Mouse (Mus musculus) ES-E14 (cell line): Measurements from ENCODE around the gene Svop. TPM values are rescaled to one million over a fixed set of nuclear protein-coding genes. Genes with fewer than 3 reads are reported as not detected.

ENCODE experiments used
- DNase-seq: peaks from one replicate; pipeline ENCODE4 v3.0.0-alpha.2; 2013; ENCODE audit warnings: low read depth, low spot score
- H3K27ac ChIP-seq: 2 replicates; pipeline ENCODE4 v1.5.1; 2012; ENCODE audit warnings: low read depth, mild to moderate bottlenecking, low read length, moderate library complexity, mixed read lengths; ENCODE audit not compliant: poor library complexity, insufficient read depth, severe bottlenecking
- H3K36me3 ChIP-seq: 2 replicates; pipeline ENCODE4 v1.6.1; 2012; ENCODE audit warnings: mild to moderate bottlenecking, low read length, moderate library complexity, mixed read lengths; ENCODE audit not compliant: control insufficient read depth, poor library complexity, insufficient read depth, severe bottlenecking
- H3K4me1 ChIP-seq, 2 experiments: fragments of 150-350 bp in 1 of 2; sonication (generic) in 1 of 2; 2 replicates each; pipeline ENCODE4 v1.6.1; 2012; ENCODE audit warnings: low read length in 2 of 2, mild to moderate bottlenecking in 1 of 2, mixed read lengths in 1 of 2; ENCODE audit not compliant: control insufficient read depth in 2 of 2, insufficient read depth in 2 of 2, poor library complexity in 1 of 2
- H3K4me3 ChIP-seq, 2 experiments: fragments of 150-350 bp in 1 of 2; sonication (generic) in 1 of 2; 2 replicates each; pipeline ENCODE4 v1.5.1; 2012; ENCODE audit warnings: low read length in 2 of 2, low read depth in 1 of 2, mild to moderate bottlenecking in 1 of 2, mixed read lengths in 1 of 2; ENCODE audit not compliant: insufficient read depth in 1 of 2, poor library complexity in 1 of 2, severe bottlenecking in 1 of 2
- H3K9ac ChIP-seq: 2 replicates; pipeline ENCODE4 v1.6.1; 2012; ENCODE audit warnings: low read depth, mild to moderate bottlenecking, low read length, mixed read lengths; ENCODE audit not compliant: poor library complexity, insufficient read depth, severe bottlenecking
- H3K9me3 ChIP-seq: fragments of 150-350 bp; sonication (generic); 2 replicates; pipeline ENCODE4 v1.6.1; 2012; ENCODE audit warnings: low read depth, mild to moderate bottlenecking, low read length; ENCODE audit not compliant: control insufficient read depth, insufficient read depth
- CHD2 ChIP-seq: IDR thresholded peaks from 2 replicates; pipeline ENCODE4 v1.6.1; 2014; ENCODE audit warnings: mild to moderate bottlenecking, low read depth, low read length, inconsistent platforms
- HCFC1 ChIP-seq: IDR thresholded peaks from 2 replicates; pipeline ENCODE4 v1.6.1; 2012; ENCODE audit warnings: low read length, inconsistent platforms, borderline replicate concordance; ENCODE audit not compliant: insufficient read depth
- MAFK ChIP-seq: IDR thresholded peaks from 2 replicates; pipeline ENCODE4 v1.6.1; 2014; ENCODE audit warnings: mild to moderate bottlenecking, low read depth, low read length, inconsistent platforms; ENCODE audit not compliant: insufficient read depth
- ZC3H11A ChIP-seq: IDR thresholded peaks from 2 replicates; pipeline ENCODE4 v1.6.1; 2012; ENCODE audit warnings: low read depth, mild to moderate bottlenecking, inconsistent platforms, low read length, borderline replicate concordance
- ZNF384 ChIP-seq: IDR thresholded peaks from 2 replicates; pipeline ENCODE4 v1.6.1; 2012; ENCODE audit warnings: low read depth, low read length, inconsistent platforms
- in situ Hi-C, 2 experiments: fragments of 600-800 bp; cut with MboI; formaldehyde crosslinking; loops; one replicate each; pipeline ENCODE4 v1.15.1; 2025; ENCODE audit warnings: low sequenced_read_pairs in 2 of 2, inconsistent platforms in 1 of 2; ENCODE audit not compliant: unreplicated experiment in 2 of 2
- total RNA-seq: library from RNA; depleted of rRNA; stranded (reverse); fragments of 300-350 nt; gene quantifications from 2 replicates; pipeline ENCODE4 v1.2.3, GENCODE M21; 2012

Svop gene
- total RNA-seq, 1 experiment, result 4.9 TPM

DNA sequence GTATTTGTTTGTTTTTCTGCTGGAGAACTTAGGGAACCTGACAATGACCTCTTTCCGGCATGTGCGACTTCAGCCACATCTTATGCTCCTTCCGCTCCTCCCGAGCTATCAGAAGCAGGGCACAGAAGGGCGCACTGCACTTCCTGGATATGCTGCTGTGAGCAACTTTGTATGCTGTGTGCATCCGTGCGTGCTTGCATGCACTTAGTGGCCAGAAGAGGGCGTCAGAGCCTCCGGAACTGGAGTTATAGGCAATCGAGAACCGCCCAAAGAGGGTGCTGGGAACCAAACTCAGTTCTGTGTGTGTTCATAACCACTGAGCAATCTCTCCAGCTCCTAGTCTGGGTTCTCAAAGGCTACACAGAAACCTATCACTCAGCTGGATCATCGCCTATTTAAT is 60.7 kb downstream of the Svop start:
- in situ Hi-C loops, result no loop called here
- Histone ChIP-seq H3K36me3 (no peaks in the 10 kb centered on the region), H3K9me3 (no peaks in the 10 kb centered on the region), H3K9ac (no peak overlapping the region), H3K27ac (no peak overlapping the region), H3K4me1 (peaks cover 3 to 12% of the 10 kb centered on the region in 2 experiments; a peak in 3 of 4 replicates), H3K4me3 (no peak overlapping the region)
- DNase-seq, result no peak
- TF ChIP-seq HCFC1 (no peak), MAFK (no peak), ZC3H11A (no peak), CHD2 (no peak), ZNF384 (no peak)

DNA sequence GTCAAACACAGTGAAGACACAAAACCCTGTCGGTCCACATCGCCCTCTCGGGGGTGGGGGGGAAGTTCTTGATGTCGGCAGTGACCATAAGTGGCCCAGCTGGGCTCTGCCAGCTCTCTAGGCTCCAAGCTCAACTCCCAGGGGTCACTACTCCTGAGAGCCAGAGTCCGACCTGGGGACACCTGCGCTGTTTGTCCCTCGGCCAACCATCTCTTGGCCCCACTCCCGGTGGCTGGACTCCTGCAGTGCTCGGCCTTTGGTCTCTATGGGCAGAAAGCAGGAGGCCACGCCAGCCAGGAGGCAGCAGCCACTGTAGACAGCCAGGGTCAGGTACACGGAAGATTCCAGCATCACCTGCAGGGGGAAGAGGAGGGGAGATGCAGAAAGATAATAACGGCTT is 63.3 kb downstream of the Svop start:
- no peak for DNase-seq
- in situ Hi-C loops, result no loop called here
- Histone ChIP-seq H3K36me3 (no peaks in the 10 kb centered on the region), H3K4me3 (no peak overlapping the region), H3K27ac (no peak overlapping the region), H3K4me1 (peaks cover 3 to 12% of the 10 kb centered on the region in 2 experiments; a peak in 3 of 4 replicates), H3K9me3 (no peaks in the 10 kb centered on the region), H3K9ac (no peak overlapping the region)
- TF ChIP-seq ZNF384, result no peak
- TF ChIP-seq ZC3H11A, result no peak
- TF ChIP-seq MAFK, result no peak
- TF ChIP-seq HCFC1, result no peak
- no peak for TF ChIP-seq CHD2

DNA sequence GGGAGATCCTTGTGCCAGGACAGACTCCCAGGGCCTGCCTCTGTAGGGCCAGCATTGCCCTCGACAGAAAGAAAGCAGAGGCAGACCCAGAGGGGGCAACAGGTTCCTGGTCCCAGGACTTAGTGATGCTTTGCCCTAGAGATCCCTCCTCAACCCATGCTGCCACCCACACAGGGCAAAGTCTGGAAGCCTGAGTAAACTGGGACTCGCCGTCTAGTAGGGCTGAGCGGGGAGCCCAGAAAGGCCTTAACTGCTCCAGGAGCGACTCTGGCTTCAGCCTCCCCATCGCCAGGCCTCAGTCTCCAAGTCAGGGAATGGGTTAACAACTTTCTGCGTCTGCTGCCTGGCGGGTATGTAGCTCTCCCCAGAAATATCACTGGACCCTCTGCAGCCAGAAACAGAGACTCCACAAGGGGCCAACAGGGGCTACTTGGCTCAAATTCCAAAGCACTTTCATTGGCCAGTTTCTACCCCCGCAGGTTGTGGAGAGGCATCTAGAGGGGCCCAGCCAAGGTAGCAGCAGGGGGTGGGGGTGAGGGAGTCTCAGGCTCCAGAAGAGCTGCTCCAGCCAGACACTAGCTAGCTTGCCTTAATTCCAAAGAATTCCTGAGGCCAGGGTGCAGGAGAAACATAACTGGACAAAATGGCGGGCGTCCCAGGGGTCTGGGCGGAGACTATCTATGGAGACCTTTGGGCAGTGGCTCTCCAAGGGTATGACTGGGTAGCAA is 64.0 kb downstream of the Svop start:
- in situ Hi-C loops, result no loop called here
- no peak for DNase-seq
- Histone ChIP-seq H3K4me1 (peaks cover 3 to 12% of the 10 kb centered on the region in 2 experiments; a peak in 3 of 4 replicates), H3K9me3 (no peaks in the 10 kb centered on the region), H3K36me3 (no peaks in the 10 kb centered on the region), H3K9ac (no peak overlapping the region), H3K4me3 (no peak overlapping the region), H3K27ac (no peak overlapping the region)
- TF ChIP-seq HCFC1 (no peak), MAFK (no peak), ZC3H11A (no peak), ZNF384 (no peak), CHD2 (no peak)

DNA sequence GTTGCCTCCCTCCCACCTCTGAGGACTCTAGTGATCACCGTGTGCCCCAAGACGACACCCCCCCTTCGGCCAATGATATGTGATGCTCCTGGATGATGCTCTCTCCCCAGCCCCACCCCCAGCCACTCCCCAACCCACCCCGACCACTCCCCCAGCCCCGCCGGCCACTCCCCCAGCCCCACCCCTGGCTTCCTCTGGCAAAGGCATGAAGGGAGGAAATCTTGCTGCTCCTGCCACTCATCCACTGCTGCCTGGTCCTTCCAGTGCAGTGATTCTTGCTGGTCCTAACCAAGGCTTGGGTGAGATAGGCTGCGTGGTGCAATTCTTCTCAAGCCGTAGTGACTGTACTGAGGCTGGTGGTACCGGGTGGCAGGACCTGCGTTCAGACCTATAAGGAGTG is 66.5 kb downstream of the Svop start:
- no peak for DNase-seq
- Histone ChIP-seq H3K27ac (no peak overlapping the region), H3K4me3 (no peak overlapping the region), H3K9me3 (no peaks in the 10 kb centered on the region), H3K4me1 (peaks cover 3 to 4% of the 10 kb centered on the region in 2 experiments; a peak in 3 of 4 replicates), H3K9ac (no peak overlapping the region), H3K36me3 (no peaks in the 10 kb centered on the region)
- in situ Hi-C loops, result no loop called here
- no peak for TF ChIP-seq CHD2
- no peak for TF ChIP-seq MAFK
- TF ChIP-seq ZC3H11A, result no peak

DNA sequence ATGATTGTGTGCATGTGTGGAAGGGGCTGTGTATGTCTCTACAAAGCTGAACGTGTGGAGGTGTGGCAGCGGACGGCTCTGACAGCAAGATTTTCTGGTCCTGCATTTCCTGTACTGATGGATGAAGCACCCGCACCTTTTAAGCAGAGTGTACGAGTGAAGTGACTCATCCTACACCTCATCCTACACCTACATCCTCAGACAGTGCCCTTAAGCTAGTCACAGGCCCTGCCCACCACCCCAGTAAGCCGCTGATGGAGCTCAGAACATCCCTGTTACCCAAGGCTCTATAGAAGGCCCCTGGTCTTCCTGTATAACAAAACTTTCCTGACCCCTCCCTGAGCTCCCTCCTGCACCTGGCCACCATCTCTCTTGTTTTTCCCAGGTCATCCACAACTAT is 67.0 kb downstream of the Svop start:
- no peak for DNase-seq
- Histone ChIP-seq H3K4me3 (no peak overlapping the region), H3K9me3 (no peaks in the 10 kb centered on the region), H3K36me3 (no peaks in the 10 kb centered on the region), H3K9ac (no peak overlapping the region), H3K4me1 (peaks cover 0 to 2% of the 10 kb centered on the region in 2 experiments; a peak in 2 of 4 replicates), H3K27ac (no peak overlapping the region)
- TF ChIP-seq ZNF384 (no peak), CHD2 (no peak), HCFC1 (no peak), ZC3H11A (no peak), MAFK (no peak)
- in situ Hi-C loops, result no loop called here
